Mouse (Mus musculus): ENCODE measurements around the gene Emg1. TPM values are rescaled to one million over a fixed set of nuclear protein-coding genes. Genes with fewer than 3 reads are reported as not detected.
"Not testable (repeated sequence)": the region's sequence is repeated elsewhere in the genome, so short reads cannot be mapped to it uniquely, and the experiment has no call there.

Emg1 gene
- total and polyA plus RNA-seq, 2 experiments, result 46.0 to 97.4 TPM

GRCm38 (mm10) chr6:124688151-124688758 is 23.7 kb downstream of the Emg1 start:
- H3K79me2 ChIP-seq (ENCODE audit: control insufficient read depth, insufficient read depth, low read length), result peaks cover 35% of the 10 kb centered on the region; the same call in 1 of the 2 replicates
- no peaks in the 10 kb centered on the region for H3K27me3 ChIP-seq (ENCODE audit: control insufficient read depth, insufficient read depth, low read length)
- peaks cover 6% of the 10 kb centered on the region for H3K36me3 ChIP-seq (ENCODE audit: control insufficient read depth, insufficient read depth, low read length)
- WGBS, result 62% methylated on average over 8 of the region's 8 CpGs
- H3K27ac ChIP-seq (replicated peaks; ENCODE audit: insufficient read depth, low read depth, low read length), result peak overlapping the region; percentile 29
- TF ChIP-seq CTCF (IDR thresholded peaks at IDR 0.05; ENCODE audit: low read depth, low read length) (no peak), POLR2A (IDR thresholded peaks at IDR 0.05; ENCODE audit: extremely low read depth, insufficient read depth, low read length) (no peak)
- H3K4me3 ChIP-seq (ENCODE audit: insufficient read depth, low read depth, low read length), result no peak overlapping the region
- H3K9ac ChIP-seq (ENCODE audit: low read depth, low read length), result 0 out of 2 replicates have a peak overlapping the region, but pooled peaks have one; percentile 13
- no peak for DNase-seq (ENCODE audit: extremely low read depth, low read depth, low spot score)
- H3K4me1 ChIP-seq (ENCODE audit: control insufficient read depth, insufficient read depth, low read length), result peaks cover 43% of the 10 kb centered on the region

GRCm38 (mm10) chr6:124686644-124687043 is 25.3 kb downstream of the Emg1 start:
- 97% methylated on average over 1 of the region's 1 CpGs for WGBS
- not testable (repeated sequence) for H3K27ac ChIP-seq (replicated peaks; ENCODE audit: insufficient read depth, low read depth, low read length); H3K27me3 ChIP-seq (ENCODE audit: control insufficient read depth, insufficient read depth, low read length); DNase-seq (ENCODE audit: extremely low read depth, low read depth, low spot score); H3K36me3 ChIP-seq (ENCODE audit: control insufficient read depth, insufficient read depth, low read length); H3K9ac ChIP-seq (ENCODE audit: low read depth, low read length); H3K4me3 ChIP-seq (ENCODE audit: insufficient read depth, low read depth, low read length)
- Histone ChIP-seq H3K79me2 (ENCODE audit: control insufficient read depth, insufficient read depth, low read length) (peaks cover 42% of the 10 kb centered on the region; the same call in 1 of the 2 replicates), H3K4me1 (ENCODE audit: control insufficient read depth, insufficient read depth, low read length) (peaks cover 42% of the 10 kb centered on the region)

- TF ChIP-seq POLR2A (IDR thresholded peaks at IDR 0.05; ENCODE audit: extremely low read depth, insufficient read depth, low read length) (no peak), CTCF (IDR thresholded peaks at IDR 0.05; ENCODE audit: low read depth, low read length) (no peak)
- Histone ChIP-seq H3K27me3 (ENCODE audit: control insufficient read depth, insufficient read depth, low read length) (no peaks in the 10 kb centered on the region), H3K4me1 (ENCODE audit: control insufficient read depth, insufficient read depth, low read length) (peaks cover 44% of the 10 kb centered on the region), H3K27ac (replicated peaks; ENCODE audit: insufficient read depth, low read depth, low read length) (no peak overlapping the region), H3K9ac (ENCODE audit: low read depth, low read length) (no peak overlapping the region), H3K79me2 (ENCODE audit: control insufficient read depth, insufficient read depth, low read length) (peaks cover 46% of the 10 kb centered on the region), H3K4me3 (ENCODE audit: insufficient read depth, low read depth, low read length) (no peak overlapping the region), H3K36me3 (ENCODE audit: control insufficient read depth, insufficient read depth, low read length) (peaks cover 6% of the 10 kb centered on the region)
- DNase-seq (ENCODE audit: extremely low read depth, low read depth, low spot score), result no peak
- WGBS, result 86% methylated on average over 12 of the region's 12 CpGs
Observed at GRCm38 (mm10) chr6:124685606-124686386, 26.2 kb downstream of the Emg1 start.

- H3K27me3 ChIP-seq (ENCODE audit: control insufficient read depth, insufficient read depth, low read length), result no peaks in the 10 kb centered on the region
- 67% methylated on average over 14 of the region's 14 CpGs for WGBS
- no peak overlapping the region for H3K9ac ChIP-seq (ENCODE audit: low read depth, low read length)
- 0 out of 2 replicates have a peak overlapping the region, but pooled peaks have one; percentile 25 for H3K27ac ChIP-seq (replicated peaks; ENCODE audit: insufficient read depth, low read depth, low read length)
- H3K79me2 ChIP-seq (ENCODE audit: control insufficient read depth, insufficient read depth, low read length), result peaks cover 51% of the 10 kb centered on the region
- H3K4me1 ChIP-seq (ENCODE audit: control insufficient read depth, insufficient read depth, low read length), result peaks cover 43% of the 10 kb centered on the region
- TF ChIP-seq POLR2A (IDR thresholded peaks at IDR 0.05; ENCODE audit: extremely low read depth, insufficient read depth, low read length) (no peak), CTCF (IDR thresholded peaks at IDR 0.05; ENCODE audit: low read depth, low read length) (no peak)
- DNase-seq (ENCODE audit: extremely low read depth, low read depth, low spot score), result peak; percentile 74
- H3K4me3 ChIP-seq (ENCODE audit: insufficient read depth, low read depth, low read length), result no peak overlapping the region
- H3K36me3 ChIP-seq (ENCODE audit: control insufficient read depth, insufficient read depth, low read length), result peaks cover 8% of the 10 kb centered on the region
Observed at GRCm38 (mm10) chr6:124683591-124684417, 28.2 kb downstream of the Emg1 start.

GRCm38 (mm10) chr6:124682291-124682690 is 29.7 kb downstream of the Emg1 start:
- H3K27ac ChIP-seq (replicated peaks; ENCODE audit: insufficient read depth, low read depth, low read length); H3K4me3 ChIP-seq (ENCODE audit: insufficient read depth, low read depth, low read length); DNase-seq (ENCODE audit: extremely low read depth, low read depth, low spot score); H3K36me3 ChIP-seq (ENCODE audit: control insufficient read depth, insufficient read depth, low read length); H3K9ac ChIP-seq (ENCODE audit: low read depth, low read length); H3K27me3 ChIP-seq (ENCODE audit: control insufficient read depth, insufficient read depth, low read length): not testable (repeated sequence)
- Histone ChIP-seq H3K4me1 (ENCODE audit: control insufficient read depth, insufficient read depth, low read length) (peaks cover 39% of the 10 kb centered on the region), H3K79me2 (ENCODE audit: control insufficient read depth, insufficient read depth, low read length) (peaks cover 42% of the 10 kb centered on the region)
- 62% methylated on average over 6 of the region's 6 CpGs for WGBS

All from liver, adult 2 months (tissue).